In genomic region chr6:73045944-73046343, GRCm38 (mm10) we compare ENCODE assay signal across 16 mouse cellular contexts.
"Had no signal": no experiment of that assay in that cellular context is flagged by ENCODE, and none has a peak within 500 bp of the region (broad histone marks: within the 10 kb centered on the region; RNA-seq: fewer than 3 reads in every experiment).

No protein-coding gene starts in this region.

- ATAC-seq: liver, embryonic 12.5 days; liver, postnatal 0 days; lung, postnatal 0 days; midbrain, embryonic 13.5 days; midbrain, embryonic 15.5 days; midbrain, embryonic 16.5 days had no signal

- DNase-seq: left cerebral cortex, postnatal 4 days; liver; liver, embryonic 13.5 days; liver, postnatal 0 days; lung, adult 18-20 months; lung, adult 2 months; lung, embryonic 14.5 days; lung, postnatal 10 days; lung, postnatal 14 days; lung, postnatal 36 days; lung, postnatal 4 days had no signal
